Mouse (Mus musculus) cerebellum, adult 18-20 months (tissue): ENCODE measurements at regions not wholly inside any gene's neighbourhood (a gene's known extent, or its start where the extent isn't known, plus 50 kb on each side); places are given as distances from the start of the nearest gene placed in this dataset.

Experiments used
- DNase-seq, 2 experiments: peaks; one replicate each; pipeline ENCODE4 v3.0.0; 2021

- DNase-seq, result no peak
These were observed 74.0 kb upstream of the Camk1g start for GRCm38 (mm10) chr1:193443964-193444676.

DNA sequence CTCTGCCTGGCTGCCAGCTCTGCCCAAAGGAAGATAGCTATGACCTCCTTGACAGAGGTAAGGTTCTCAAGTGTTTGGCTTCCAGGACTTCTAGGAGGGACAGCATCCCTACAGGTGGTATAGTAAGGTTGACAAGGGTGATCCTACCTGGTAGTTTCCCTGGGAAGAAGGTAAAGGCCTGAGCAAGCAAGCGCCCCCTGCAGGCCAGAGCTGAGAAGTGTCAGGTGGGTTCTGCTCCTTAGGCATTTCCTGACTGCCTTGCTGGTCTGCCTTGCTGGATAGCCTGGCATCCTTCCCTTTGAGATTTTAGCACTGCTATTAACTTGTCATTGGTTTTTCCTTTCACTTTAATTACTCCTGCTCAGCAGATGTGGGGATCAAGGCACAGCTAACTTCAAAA, 70.4 kb upstream of the Camk1g start:
- peak in 1 of 2 experiments; percentile 19 for DNase-seq

- peak in 1 of 2 experiments; percentile 8 for DNase-seq
These were observed 64.2 kb upstream of the Camk1g start for GRCm38 (mm10) chr1:193434281-193434680.

DNA sequence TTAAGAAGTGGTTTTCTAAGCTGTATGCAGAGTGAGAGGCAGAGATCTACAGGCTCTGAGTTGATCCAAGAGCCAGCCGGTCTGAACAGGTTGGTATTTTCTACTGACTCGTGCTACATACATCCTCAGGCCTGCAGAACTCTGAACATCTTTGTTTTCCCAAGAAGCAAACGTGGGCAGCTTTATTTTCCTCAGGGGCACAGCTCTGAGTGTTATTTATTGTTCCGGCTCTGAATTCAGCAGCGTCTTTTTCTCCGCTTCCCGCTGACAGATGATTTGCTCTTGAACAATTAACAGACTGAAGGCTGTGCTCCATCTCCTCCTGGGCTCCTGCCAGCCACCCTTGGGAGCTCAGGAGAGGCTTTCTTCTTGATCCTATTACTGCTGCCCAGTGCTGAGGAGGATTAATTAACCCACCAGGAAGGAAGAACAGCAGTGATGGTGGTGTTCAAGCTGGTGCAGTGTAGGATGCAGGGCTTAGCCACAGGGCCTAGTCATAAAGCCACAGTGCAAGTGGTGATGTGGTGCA, 63.5 kb upstream of the Camk1g start:
- peak; percentile 31 to 32 for DNase-seq

DNA sequence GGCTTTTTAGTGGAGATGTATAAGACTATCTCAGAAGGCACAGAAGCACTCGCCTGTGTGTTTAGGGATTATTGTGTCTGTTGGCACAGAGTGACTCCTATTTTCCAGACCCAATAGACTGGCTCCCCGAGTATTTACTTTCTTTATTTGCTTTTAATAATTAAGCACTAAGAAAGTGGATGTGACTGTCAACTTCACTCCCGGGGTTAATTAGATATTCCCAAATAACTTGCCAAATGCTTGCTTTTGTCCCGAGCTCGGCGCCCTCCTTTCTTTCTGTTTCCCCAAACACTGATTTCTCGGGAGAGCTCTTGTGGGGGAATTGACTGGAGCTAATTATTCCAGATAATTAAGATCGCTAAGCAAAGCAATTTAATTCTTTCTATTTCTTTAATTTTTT, 60.1 kb upstream of the Camk1g start:
- no peak for DNase-seq

- no peak for DNase-seq
These were observed 53.6 kb upstream of the Camk1g start for GRCm38 (mm10) chr1:193423653-193424075.

GRCm38 (mm10) chr1:193422886-193423285, 52.8 kb upstream of the Camk1g start:
- DNase-seq, result no peak

GRCm38 (mm10) chr1:193421820-193422219, 51.7 kb upstream of the Camk1g start:
- DNase-seq, result no peak

- no peak for DNase-seq
These were observed 51.3 kb upstream of the Camk1g start for GRCm38 (mm10) chr1:193421414-193421813.
